Mouse (Mus musculus): ENCODE measurements around the gene Ssrp1.

The Ssrp1 gene

DNA sequence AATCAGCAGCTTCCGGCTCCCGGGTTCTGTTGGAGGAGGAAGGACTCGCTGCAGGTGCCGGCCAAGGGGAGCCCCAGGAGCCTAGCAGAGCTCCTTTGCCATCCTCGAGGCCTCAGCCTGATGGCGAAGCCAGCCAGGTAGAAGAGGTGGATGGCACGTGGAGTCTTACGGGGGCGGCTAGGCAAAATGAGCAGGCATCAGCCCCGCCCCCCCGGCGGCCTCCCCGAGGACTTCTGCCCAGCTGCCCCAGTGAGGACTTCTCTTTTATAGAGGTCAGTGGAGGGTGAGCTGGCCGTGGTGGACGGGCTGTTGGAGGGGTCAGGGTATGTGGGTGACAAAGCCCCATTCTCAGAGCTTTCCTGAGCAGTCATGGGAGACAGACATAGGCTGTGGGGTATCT is 33.1 kb downstream of the Ssrp1 start:
- in situ Hi-C loops (cut with MboI, MseI), result no loop called here

DNA sequence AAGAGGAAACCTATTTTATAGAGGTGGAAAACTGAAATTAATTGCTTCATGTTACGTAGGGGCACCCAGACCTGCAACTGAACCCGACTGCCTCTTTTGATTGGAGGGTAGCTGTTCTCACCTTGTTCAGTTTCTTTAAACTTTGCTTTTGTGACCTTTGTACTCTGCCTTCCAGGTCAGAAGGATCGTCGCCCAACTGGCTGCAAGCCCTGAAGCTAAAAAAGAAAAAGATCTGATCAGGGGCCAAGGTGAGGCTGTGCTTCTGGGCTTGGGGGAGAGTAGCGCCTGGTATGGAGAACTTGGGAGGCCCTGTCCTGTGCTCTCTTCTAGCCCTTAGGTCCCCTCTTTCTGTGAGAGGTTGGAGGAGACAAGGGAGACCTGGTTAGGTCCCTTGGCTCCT is 34.9 kb downstream of the Ssrp1 start:
- in situ Hi-C loops (cut with MboI, MseI), result no loop called here

DNA sequence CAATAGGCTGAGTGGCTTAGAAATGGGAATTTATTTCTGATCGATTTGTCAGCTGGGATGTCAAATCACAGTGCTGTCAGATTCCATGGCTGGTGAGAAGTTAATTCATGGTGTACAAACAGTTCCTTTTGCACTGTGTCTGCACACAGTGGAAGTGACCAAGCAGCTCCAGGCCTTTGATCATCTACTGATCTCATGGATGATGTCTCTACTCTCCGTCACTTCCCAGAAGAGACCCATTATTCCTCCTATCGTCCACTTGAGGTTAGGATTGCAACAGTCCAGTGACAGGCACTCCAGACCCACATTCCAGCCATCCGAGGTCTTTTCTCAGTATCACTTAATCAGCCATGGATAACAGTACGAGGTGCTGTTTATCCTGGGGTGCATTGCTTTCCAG is 36.7 kb downstream of the Ssrp1 start:
- in situ Hi-C loops (cut with MboI, MseI), result no loop called here

DNA sequence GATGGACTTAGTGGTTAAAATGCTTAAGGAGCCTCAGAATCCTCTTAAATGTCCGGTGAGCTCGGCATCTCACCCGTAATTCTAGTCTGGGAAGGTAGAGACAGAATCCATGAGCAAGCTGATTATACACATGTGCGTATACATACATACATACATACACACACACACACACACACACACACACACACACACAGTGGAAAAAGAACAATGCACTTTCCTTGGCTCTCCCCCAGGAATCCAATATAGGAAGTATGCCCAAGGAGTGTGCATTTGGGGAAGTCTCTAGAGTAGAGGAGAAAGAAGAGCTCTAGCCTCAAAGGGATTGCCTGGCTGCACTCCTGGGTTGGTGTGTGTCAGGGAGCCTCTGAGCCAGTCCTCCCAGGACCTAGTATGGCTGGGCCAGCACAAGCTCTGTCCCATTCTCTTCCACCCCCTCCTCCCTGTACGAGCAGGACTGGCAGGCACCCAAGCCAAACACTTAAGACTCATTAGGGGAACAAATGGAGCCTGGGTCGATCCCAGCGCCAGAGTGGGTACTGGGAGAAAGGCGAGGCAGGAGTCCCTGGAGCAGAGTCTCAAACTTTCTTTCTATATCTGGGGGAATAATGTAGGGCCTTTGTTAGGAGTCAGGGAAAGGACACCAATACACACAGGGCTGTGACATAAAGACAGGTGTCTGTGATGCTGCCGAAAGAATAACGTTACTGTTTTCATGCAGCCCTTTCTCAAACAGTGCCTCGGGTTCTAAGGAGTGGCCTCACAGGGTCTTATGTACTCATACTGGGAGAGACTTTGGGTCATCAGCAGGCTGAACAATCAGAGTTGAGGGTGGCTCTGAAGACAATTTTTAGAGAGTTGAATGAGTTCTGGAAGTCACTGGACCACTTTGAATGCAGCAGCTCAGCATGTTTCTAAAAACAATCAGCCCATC is 51.9 kb downstream of the Ssrp1 start:
- in situ Hi-C loops (cut with MboI, MseI), result no loop called here

DNA sequence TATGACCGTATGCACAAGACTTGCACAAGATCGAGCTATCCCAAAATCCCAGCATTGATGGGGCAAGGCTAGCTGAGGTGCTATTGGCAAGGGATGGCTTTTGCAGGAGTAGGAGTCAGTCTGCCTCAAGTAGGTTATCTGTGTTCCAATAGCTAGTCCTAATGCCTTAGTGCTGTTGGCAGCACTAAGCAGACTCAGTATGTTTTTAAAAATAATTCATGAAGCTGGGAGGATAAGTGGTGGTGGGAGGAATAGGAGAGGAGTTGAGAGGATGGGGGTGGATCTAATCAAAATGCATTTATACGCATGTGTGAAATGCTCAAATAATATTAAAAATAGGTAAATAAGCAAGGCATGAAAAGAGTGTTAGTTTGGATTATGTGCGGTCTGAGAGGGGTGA is 54.3 kb downstream of the Ssrp1 start:
- in situ Hi-C loops (cut with MboI, MseI), result no loop called here

DNA sequence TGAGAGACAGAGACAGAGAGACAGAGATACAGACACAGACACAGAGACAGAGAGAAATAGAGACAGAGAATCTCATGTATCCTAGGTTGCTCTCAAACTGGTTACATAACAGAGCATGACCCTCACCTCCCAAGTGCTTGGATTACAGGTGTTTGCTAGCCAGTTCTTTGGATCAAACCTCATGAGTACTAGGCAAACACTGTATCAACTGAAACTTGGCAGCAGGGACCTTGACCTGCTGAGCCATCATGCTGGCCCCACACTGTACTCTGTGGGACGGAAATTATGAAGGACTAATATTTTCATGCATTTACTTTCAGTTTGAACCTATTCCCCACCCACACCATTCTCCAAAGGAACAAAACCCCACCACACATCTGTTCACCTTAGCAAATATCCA is 56.3 kb downstream of the Ssrp1 start:
- in situ Hi-C loops (cut with MboI, MseI), result no loop called here

DNA sequence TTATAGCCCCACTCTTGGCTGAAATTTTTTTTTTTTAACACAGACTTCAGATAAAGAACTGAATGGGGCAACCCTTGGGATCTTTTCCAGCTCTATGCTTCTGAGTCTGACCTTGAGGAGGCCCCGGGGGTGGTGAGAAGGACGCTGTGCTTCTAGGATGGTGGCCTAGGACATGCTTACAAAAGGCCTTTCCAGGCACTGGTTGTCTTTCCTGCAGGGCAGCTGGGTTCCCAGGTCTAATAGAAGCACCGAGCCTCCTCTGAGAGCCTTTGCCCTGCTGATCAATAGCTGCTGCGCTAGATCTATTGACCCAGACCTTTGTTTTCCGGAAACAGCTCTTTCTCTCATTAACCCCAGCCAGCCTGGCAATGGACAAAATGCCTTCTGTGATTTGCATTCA is 58.9 kb downstream of the Ssrp1 start:
- in situ Hi-C loops (cut with MboI, MseI), result no loop called here
